Mouse (Mus musculus): ENCODE measurements around the gene Gm20425.

GRCm38 (mm10) chr9:103228370-103229003 lies 1.6 kb downstream of the Gm20425 start:
- no peak for TF ChIP-seq CTCF (IDR thresholded peaks at IDR 0.05; ENCODE audit: control insufficient read depth, insufficient read depth, insufficient read length)
- TF ChIP-seq MAX (IDR thresholded peaks at IDR 0.05) = no peak
- no peak for TF ChIP-seq MYOG (IDR thresholded peaks at IDR 0.05; ENCODE audit: control insufficient read depth, extremely low read depth, insufficient read length)
- TF ChIP-seq MYOD1 (IDR thresholded peaks at IDR 0.05; ENCODE audit: control insufficient read depth, insufficient read length, low read depth) = no peak
- no peak for TF ChIP-seq CEBPB (IDR thresholded peaks at IDR 0.05; ENCODE audit: low read depth)
- TF ChIP-seq USF1 (IDR thresholded peaks at IDR 0.05; ENCODE audit: low read depth) = no peak
